Mouse (Mus musculus) fibroblast of lung, adult 2 months (primary cell): ENCODE results near the gene Olfr65.

Experiments used
- DNase-seq: peaks from one replicate; pipeline ENCODE4 v3.0.0-alpha.2; 2011; ENCODE audit warnings: low read depth

Olfr65 gene

GRCm38 (mm10) chr7:103903187-103903586 is at the start of gene Olfr65:
Olfr65 (plus strand) TSS chr7:103903487.
- no peak for DNase-seq

- no peak for DNase-seq
Observed at GRCm38 (mm10) chr7:103854669-103855068, 48.6 kb upstream of the Olfr65 start.

DNA sequence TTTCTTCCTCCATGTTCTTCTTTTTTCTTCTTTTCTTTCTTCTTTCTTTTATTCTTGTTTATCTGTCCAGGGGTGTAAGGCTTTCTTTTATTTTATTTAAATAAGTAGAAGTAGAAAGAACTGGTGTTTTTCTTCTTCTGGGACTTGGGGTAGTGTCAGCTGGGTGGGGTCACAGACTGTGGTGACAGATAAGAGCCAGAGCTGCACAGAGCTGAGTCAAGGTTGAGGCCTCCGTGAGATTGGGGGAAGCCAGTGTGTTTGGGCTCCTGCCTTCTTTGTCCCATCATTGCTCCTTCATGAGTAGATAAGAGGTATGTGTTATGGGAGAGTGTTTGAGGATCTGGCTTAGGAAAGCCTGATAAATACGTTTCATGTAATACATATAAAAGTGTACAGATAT is 44.2 kb upstream of the Olfr65 start:
- no peak for DNase-seq

DNA sequence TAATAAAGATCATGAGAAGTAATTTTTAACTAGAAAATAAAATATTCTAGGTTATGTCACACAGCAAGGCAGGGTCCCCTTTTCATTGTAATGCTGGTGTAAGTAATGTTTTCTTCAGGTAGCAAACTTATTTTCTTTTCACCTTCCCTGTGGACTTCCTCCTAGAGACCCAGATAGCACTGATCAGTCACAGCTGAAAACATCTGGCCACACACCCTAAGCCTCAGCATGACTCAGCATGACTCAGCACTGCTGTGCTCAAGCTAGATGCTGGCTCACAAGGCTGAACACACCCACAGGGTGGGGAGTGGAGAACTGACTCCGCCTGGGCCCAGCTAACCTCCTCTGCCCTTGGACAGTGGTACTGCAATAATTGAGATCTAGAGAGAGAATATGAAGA is 42.4 kb upstream of the Olfr65 start:
- DNase-seq = peak; percentile 49

DNA sequence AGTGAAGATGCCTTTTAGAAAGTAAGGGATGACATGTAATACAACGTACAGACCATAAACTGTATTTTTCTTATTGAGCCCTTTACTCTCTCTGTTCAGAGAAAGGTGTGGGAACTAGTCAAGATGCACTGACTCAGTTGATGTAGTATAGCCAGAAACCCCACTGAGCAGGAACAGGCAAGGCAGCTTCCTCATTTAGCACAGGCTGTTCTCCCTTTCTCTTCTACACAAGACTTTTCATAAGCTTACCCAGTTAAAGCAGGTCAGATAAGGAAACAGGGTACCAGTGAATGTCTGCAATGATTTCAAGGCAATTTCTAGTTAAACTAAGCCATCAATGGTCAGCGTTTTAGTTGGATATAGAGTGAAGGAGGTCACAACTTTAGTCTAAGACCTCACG is 41.8 kb upstream of the Olfr65 start:
- no peak for DNase-seq

DNA sequence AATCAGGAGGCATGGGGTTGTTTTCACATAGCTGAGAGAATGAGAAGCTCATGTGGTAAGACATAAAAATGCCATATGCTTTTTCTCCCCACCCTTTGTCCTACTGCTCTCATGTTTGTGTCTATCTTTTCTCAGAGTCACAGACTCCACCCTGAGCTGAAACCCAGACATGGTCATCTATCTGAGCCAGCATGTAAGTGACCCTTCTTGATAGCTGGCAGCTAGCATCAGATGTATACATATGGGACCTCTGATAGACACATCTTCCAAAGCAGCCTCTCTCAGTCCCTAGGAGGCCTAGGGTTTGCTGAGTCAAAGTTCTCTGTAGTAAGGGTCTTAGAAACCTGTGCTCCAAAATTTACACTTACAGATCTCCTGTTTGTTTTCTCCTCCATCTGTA is 37.6 kb upstream of the Olfr65 start:
- no peak for DNase-seq

- no peak for DNase-seq
Observed at GRCm38 (mm10) chr7:103870667-103871066, 32.6 kb upstream of the Olfr65 start.

DNA sequence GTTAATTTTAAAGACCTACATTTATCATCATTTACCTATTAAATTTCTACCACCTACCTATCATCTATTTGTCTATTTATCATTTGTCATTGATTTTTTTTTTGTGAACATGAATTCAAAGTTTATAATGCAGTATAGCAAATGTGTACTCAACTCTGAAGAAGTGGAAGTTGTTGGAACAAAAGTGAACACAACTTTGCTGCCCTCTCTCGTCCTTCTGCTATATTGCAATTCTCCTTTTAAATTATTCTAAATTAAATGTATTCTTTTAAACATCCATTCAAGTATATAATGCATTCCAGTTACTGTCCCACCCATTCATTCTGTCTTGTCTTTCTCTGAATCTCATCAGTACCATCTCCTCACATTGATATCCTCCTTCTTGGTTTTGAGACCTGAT is 30.2 kb upstream of the Olfr65 start:
- DNase-seq = peak; percentile 8

- DNase-seq = no peak
Observed at GRCm38 (mm10) chr7:103874451-103874850, 28.8 kb upstream of the Olfr65 start.

- no peak for DNase-seq
Observed at GRCm38 (mm10) chr7:103877093-103877492, 26.2 kb upstream of the Olfr65 start.

GRCm38 (mm10) chr7:103886152-103886551 is 17.1 kb upstream of the Olfr65 start, which contains the start of gene Olfr66:
Olfr66 (minus strand) TSS chr7:103886252.
- DNase-seq = no peak

DNA sequence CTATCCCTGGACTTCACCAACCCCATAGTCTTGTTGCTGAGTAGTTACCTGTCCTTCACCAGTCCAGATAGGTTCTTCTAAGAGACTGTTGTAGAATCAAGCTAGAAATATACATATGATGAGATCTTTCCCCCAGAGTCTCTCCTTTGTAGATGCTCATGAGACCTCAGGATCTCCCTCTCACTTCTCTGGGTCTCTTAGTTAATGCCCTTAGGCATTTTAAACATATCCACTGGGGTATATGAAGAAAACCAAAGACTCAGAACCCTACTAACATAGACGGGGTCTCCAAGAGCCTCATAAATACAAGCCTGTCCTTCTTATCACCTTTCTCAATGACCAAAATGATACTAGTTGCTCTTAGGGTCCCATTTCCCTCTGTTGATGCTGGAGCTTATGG is 8.9 kb upstream of the Olfr65 start, which contains the start of gene Olfr64:
Gene Olfr64 (minus strand): TSS at position 101 of the 400 bp plus-strand sequence.
- DNase-seq = no peak

- DNase-seq = no peak
Observed at GRCm38 (mm10) chr7:103910047-103910446, 6.8 kb downstream of the Olfr65 start.

DNA sequence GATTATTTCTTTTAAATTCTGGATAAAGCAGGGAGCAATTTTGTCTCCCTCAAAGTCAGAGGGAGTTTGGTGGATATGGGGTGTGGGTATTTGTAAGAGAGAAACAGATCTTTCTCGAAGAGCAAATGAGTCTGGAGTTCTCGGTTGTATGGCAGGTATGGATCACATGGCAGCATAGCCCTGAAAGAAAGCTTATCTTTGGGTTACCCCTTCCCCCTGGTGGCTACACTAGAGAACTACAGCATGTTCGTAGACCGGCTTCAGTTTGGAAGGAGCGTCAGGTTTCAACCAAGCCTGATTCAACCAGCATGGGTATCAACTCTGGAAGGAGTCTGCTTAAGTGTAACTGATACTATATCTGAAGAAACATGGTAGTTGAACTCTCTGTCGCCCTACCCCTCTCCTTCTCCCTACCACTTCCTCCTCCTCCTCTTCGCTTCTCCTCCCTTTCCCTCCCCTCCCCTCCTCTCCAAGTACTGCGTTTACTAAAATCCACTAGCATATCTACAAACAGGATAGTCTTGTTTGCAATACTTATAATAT is 9.8 kb downstream of the Olfr65 start:
- no peak for DNase-seq

GRCm38 (mm10) chr7:103915338-103915737 is 12.1 kb downstream of the Olfr65 start:
- no peak for DNase-seq

DNA sequence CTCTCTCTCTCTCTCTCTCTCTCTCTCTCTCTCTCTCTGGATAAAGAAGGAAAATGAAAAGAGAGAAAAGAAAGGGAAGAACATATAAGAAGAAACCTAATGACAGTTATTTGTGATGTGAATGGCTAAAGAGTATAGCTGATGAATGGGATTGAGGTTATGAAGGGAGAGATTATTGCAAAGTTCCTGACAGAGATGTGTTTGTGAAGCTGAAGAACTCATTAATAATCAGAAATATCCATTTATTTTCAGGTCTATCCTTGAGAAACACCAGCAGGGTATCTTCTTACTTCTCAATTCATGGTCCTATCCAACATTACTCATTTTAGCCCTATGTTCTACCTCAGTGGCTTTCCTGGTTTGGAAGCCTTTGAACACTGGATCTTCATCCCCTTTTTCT is 25.2 kb downstream of the Olfr65 start, which contains the start of gene Olfr631:
Gene Olfr631 (plus strand): TSS at position 301 of the 400 bp plus-strand sequence.
- no peak for DNase-seq

DNA sequence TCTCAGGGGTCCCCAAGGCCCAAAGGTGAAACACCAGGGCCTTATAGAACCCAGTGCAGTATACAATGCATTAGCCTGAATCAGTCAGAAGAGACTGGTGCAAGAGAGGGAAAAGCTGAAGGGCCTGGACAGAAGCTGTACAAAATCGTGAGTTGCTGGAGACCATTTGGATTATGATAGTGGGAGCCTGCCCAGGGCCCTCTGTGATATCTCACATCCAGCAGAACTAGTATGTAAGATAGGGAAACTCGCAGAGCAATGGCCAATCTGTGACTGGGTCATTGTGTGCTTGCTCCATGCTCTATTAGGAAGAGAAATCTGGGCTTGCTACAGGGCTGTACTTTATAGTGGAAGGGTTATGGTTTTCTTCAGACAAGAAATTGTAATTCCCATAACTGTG is 31.0 kb downstream of the Olfr65 start, which contains the start of gene Olfr632:
Gene Olfr632 (plus strand): TSS at position 84 of the 400 bp plus-strand sequence.
- DNase-seq = no peak

DNA sequence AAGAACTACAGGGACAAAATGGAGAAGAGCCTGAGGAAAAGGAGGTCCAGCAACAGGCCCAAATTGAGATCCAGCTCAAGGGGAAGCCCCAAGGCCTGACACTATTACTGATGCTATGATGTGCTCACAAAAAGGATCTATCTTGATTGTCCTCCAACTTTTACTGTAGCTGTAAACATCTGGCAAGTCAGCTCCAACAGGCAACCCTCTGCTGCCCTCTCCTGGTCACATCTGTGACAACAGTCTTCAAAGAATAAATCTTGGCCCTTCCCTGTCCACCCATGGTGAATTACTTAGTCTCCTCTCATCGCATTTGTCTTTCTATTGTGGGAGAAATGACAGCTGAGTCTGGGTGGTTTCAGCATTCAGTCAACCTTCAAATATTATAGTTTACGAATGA is 39.4 kb downstream of the Olfr65 start:
- DNase-seq = peak; percentile 2

DNA sequence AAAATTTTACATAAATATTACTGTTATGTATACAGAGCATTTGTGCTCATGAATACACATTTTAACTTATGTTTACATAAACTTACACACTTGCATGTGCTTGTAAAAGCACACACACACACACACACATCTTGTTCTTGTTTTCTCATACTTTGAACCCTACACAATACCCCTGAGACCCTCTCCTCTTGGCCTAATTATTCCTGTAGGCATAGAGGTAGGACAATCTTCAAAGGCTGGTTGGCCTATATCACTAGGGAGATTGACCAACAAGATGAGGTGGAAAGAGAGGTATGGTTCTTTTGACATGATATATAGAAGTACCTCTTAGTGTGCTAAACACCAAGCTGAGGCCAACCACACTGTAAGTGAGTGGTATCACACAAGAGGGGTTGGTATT is 40.9 kb downstream of the Olfr65 start, which contains the start of gene Olfr633:
Gene Olfr633 (plus strand): TSS at position 301 of the 400 bp plus-strand sequence.
- no peak for DNase-seq
